Mouse (Mus musculus) intestine, embryonic 16.5 days (tissue): ENCODE data around the gene Itpkc. TPM values are rescaled to one million over a fixed set of nuclear protein-coding genes. Genes with fewer than 3 reads are reported as not detected.

ENCODE experiments used
- ATAC-seq: fragments of 200-750 bp; cut with Nextera tagmentation; 2 replicates; pipeline ENCODE4 v1.8.0; 2017; ENCODE audit warnings: moderate TSS enrichment, moderate library complexity
- H3K27ac ChIP-seq: fragments of 300-500 bp; sonication (generic); 2 replicates; pipeline ENCODE4 v1.5.1; 2014; ENCODE audit warnings: mild to moderate bottlenecking, low read length
- H3K27me3 ChIP-seq: fragments of 300-500 bp; sonication (generic); replicated peaks from 2 replicates; pipeline ENCODE4 v1.6.1; 2014; ENCODE audit warnings: low read length, control low read depth, mixed read lengths; ENCODE audit not compliant: control insufficient read depth, insufficient read depth
- H3K36me3 ChIP-seq: fragments of 300-500 bp; sonication (generic); 2 replicates; pipeline ENCODE4 v1.6.1; 2014; ENCODE audit warnings: low read length, control low read depth; ENCODE audit not compliant: control insufficient read depth, insufficient read depth
- H3K4me1 ChIP-seq: fragments of 300-500 bp; sonication (generic); 2 replicates; pipeline ENCODE4 v1.6.1; 2014; ENCODE audit warnings: low read length, control low read depth, mixed read lengths; ENCODE audit not compliant: control insufficient read depth, insufficient read depth
- H3K4me2 ChIP-seq: fragments of 300-500 bp; sonication (generic); 2 replicates; pipeline ENCODE4 v1.6.1; 2014; ENCODE audit warnings: low read depth, low read length, control low read depth
- H3K4me3 ChIP-seq: fragments of 300-500 bp; sonication (generic); 2 replicates; pipeline ENCODE4 v1.5.1; 2014; ENCODE audit warnings: mild to moderate bottlenecking, low read length
- H3K9ac ChIP-seq: fragments of 300-500 bp; sonication (generic); 2 replicates; pipeline ENCODE4 v1.6.1; 2014; ENCODE audit warnings: low read depth, low read length
- H3K9me3 ChIP-seq: fragments of 300-500 bp; sonication (generic); 2 replicates; pipeline ENCODE4 v1.6.1; 2016; ENCODE audit warnings: low read length, control low read depth; ENCODE audit not compliant: control insufficient read depth
- WGBS: fragments of 180-500 bp; shearing (Covaris S2); extraction: QIAGEN DNeasy Blood & Tissue Kit; methylation state at CpG from one replicate; pipeline ENCODE4 v1.1.7; 2014; 5-methylcytosine and 5-hydroxymethylcytosine counted together
- polyA plus RNA-seq: library from polyadenylated mRNA; unstranded; fragments of >200 nt; fragmentation: Nextera tagmentation; extraction: Ambion mirVana; gene quantifications from 2 replicates; pipeline ENCODE4 v1.2.1, GENCODE M21; 2015

The Itpkc gene
- polyA plus RNA-seq, 1 experiment from 2014 or later, result 8.3 TPM

DNA sequence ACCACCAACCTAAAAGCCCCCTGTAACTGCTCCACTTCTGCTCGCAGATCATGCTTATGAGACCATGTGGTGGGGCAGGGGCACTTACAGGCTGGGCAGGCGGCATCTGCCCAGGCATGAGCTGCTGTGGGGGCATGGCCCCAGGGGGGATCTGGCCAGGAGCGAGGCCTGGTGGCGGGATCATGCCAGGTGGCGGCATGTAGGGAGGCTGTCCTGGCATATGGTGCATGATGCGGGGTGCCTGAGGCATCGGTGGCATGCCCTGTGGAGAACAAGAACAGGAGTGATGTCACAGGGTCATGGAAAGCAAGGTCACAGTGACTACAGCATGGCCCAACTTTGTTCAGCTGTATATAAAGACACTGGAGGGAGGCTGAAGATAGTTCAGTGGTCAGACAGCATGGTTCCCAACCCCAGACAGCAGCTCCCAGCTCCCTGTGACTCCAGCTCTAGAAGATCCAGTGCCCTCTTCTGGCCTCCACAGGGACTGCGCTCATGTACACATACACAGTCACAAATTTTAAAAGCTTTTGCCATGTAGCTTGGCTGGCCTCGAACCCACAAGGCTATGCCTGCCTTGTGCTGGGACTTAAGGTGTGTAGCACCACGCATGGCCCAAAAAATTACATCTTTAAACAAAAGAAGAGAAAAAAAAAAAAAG lies 39.1 kb downstream of the Itpkc start:
- Histone ChIP-seq H3K27ac (no peak overlapping the region), H3K36me3 (peaks cover 77% of the 10 kb centered on the region), H3K4me3 (no peak overlapping the region), H3K4me2 (no peak overlapping the region), H3K27me3 (no peaks in the 10 kb centered on the region), H3K9me3 (no peaks in the 10 kb centered on the region), H3K4me1 (peaks cover 9% of the 10 kb centered on the region), H3K9ac (no peak overlapping the region)
- no peak for ATAC-seq
- 98% methylated on average over 10 of the region's 10 CpGs for WGBS

DNA sequence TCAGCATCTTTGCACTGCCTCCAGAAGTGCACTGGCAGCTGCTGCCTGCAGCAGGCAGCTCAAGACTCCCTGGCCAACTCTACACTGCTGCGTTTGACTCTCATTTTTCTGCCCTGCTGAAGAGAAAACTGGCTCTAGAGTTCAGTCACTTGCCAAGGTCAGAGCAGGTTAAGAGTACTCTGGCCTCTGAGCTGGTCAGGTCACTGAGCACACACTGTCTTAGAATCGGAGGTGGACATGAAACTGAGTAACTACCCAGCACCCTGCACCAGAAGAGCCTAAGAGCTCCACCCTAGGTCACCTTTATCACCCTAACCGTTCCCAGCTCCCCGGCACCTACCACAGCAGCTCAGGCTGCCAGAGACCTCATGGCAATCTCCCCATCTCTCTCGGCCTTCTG lies 42.5 kb downstream of the Itpkc start:
- Histone ChIP-seq H3K4me3 (no peak overlapping the region), H3K4me1 (no peaks in the 10 kb centered on the region), H3K27ac (no peak overlapping the region), H3K9me3 (no peaks in the 10 kb centered on the region), H3K9ac (no peak overlapping the region), H3K36me3 (peaks cover 58% of the 10 kb centered on the region), H3K27me3 (no peaks in the 10 kb centered on the region), H3K4me2 (no peak overlapping the region)
- no peak for ATAC-seq
- 92% methylated on average over 5 of the region's 5 CpGs for WGBS

GRCm38 (mm10) chr7:27184964-27185363 lies 43.5 kb downstream of the Itpkc start:
- no peak overlapping the region for H3K4me3 ChIP-seq
- 65% methylated on average over 3 of the region's 3 CpGs for whole genome bisulfite sequencing

DNA sequence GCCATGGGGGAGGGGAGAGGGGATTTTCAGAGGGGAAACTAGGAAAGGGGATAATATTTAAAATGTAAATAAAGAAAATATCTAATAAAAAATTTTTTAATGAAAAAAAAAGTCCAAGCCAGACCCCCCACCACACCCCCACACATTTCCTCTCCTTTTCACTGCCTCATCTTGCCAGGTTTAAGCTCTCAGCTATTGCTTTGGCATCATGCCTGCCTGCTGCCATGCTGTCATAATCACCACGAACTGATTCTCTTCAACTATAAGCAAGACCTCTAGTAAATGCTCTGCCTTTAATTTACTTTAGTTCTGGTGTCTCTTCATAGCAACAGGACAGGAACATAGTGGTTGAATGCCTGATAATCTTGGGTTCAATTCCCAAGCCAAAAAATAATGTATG lies 46.0 kb downstream of the Itpkc start:
- Histone ChIP-seq H3K4me2 (no peak overlapping the region), H3K27ac (no peak overlapping the region), H3K27me3 (no peaks in the 10 kb centered on the region), H3K9ac (no peak overlapping the region), H3K9me3 (no peaks in the 10 kb centered on the region), H3K4me1 (peaks cover 11% of the 10 kb centered on the region), H3K36me3 (peaks cover 24% of the 10 kb centered on the region), H3K4me3 (no peak overlapping the region)
- 71% methylated on average over 1 of the region's 1 CpGs for WGBS
- no peak for ATAC-seq

More at GRCm38 (mm10) chr7:27184964-27185363, 43.5 kb downstream of the Itpkc start:
- Histone ChIP-seq H3K36me3 (peaks cover 48% of the 10 kb centered on the region), H3K27me3 (no peaks in the 10 kb centered on the region), H3K4me1 (peaks cover 6% of the 10 kb centered on the region), H3K27ac (no peak overlapping the region), H3K9ac (no peak overlapping the region), H3K9me3 (no peaks in the 10 kb centered on the region), H3K4me2 (no peak overlapping the region)
- no peak for ATAC-seq

DNA sequence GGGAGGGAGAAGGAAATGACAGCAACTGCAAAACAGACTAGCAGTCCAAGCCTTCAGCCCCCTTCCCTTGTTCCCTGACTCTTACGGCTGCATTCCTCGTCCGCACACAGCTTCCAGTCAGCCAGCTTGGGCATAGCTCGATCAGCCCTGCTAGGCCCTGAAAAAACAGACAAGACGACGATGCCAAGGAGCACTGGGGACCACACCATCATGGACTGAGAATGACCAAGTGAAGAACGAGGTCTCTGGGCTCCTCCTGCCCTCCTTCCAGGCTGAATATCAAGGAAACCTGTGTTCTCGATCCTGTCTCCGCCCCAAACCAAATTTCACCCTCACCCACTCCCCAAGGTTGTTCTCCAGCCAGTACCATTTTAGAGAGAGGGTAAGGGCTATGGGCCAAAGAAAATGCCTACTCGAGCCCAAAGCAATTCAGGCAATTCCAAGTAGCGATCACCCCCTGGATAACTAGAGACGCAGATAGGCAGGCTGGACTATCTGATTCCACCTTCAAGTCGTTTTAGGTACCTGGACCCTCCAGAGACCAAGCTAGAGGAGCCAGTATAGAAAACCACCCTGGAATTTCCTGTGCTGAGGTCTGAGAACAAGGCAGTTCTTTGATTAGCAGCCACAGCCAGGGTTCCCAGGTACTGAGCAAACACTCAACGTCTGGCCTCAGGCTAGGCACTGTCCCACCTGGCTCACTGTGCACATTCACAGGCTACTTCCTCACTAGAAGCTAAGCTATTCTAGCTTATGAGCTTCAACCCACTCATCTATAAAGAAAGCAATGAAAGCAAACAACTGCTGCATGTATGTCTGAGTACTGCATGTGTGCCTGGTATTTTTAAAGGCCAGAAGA lies 47.4 kb downstream of the Itpkc start, which contains the start of the genes Gm21983 and Mia:
Gene Gm21983 (minus strand): TSS at position 250 of the 859 bp plus-strand sequence.
Gene Mia (minus strand): TSS at position 321 of the 859 bp plus-strand sequence.
- 66% methylated on average over 14 of the region's 14 CpGs for WGBS
- Histone ChIP-seq H3K9ac (no peak within 1 kb of the TSS), H3K4me2 (no peak within 1 kb of the TSS), H3K27ac (peak within 1 kb of the TSS; percentile 37; the same call in 1 of the 2 replicates), H3K4me3 (no peak within 1 kb of the TSS), H3K9me3 (no peaks in the 10 kb centered on the region), H3K4me1 (peaks cover 11% of the 10 kb centered on the region), H3K27me3 (no peaks in the 10 kb centered on the region), H3K36me3 (peaks cover 14% of the 10 kb centered on the region)
- no peak for ATAC-seq

DNA sequence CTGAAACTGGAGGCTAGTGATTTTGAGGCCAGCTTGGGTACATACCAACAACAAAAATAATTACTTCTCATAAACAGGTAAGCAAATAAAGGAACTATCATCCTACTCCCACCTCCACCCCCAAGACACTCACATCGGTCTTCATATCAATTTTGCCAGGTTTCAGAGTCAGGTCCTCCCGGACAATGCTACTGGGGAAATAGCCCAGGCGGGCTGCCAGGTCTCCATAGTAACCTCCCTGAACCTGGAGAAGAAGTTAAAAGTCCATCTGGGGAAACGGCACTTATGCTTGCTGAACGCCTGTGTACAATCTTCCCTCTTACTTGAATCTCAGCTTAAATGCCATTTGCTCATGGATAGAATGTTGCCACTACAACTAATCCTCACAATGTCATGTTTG lies 48.4 kb downstream of the Itpkc start:
- Histone ChIP-seq H3K27me3 (no peaks in the 10 kb centered on the region), H3K4me2 (no peak overlapping the region), H3K4me3 (no peak overlapping the region), H3K27ac (peak overlapping the region; percentile 37; the same call in 1 of the 2 replicates), H3K9me3 (no peaks in the 10 kb centered on the region), H3K9ac (no peak overlapping the region), H3K36me3 (peaks cover 4% of the 10 kb centered on the region), H3K4me1 (peaks cover 11% of the 10 kb centered on the region)
- ATAC-seq, result no peak
- WGBS, result 32% methylated on average over 5 of the region's 5 CpGs

GRCm38 (mm10) chr7:27179217-27179918 lies 49.1 kb downstream of the Itpkc start:
- Histone ChIP-seq H3K4me1 (peaks cover 11% of the 10 kb centered on the region), H3K36me3 (no peaks in the 10 kb centered on the region), H3K9me3 (no peaks in the 10 kb centered on the region), H3K27ac (peak overlapping the region; percentile 73), H3K27me3 (no peaks in the 10 kb centered on the region), H3K4me3 (peak overlapping the region; percentile 88), H3K9ac (peak overlapping the region; percentile 58), H3K4me2 (peak overlapping the region; percentile 61)
- no peak for ATAC-seq
- WGBS, result 47% methylated on average over 16 of the region's 16 CpGs

DNA sequence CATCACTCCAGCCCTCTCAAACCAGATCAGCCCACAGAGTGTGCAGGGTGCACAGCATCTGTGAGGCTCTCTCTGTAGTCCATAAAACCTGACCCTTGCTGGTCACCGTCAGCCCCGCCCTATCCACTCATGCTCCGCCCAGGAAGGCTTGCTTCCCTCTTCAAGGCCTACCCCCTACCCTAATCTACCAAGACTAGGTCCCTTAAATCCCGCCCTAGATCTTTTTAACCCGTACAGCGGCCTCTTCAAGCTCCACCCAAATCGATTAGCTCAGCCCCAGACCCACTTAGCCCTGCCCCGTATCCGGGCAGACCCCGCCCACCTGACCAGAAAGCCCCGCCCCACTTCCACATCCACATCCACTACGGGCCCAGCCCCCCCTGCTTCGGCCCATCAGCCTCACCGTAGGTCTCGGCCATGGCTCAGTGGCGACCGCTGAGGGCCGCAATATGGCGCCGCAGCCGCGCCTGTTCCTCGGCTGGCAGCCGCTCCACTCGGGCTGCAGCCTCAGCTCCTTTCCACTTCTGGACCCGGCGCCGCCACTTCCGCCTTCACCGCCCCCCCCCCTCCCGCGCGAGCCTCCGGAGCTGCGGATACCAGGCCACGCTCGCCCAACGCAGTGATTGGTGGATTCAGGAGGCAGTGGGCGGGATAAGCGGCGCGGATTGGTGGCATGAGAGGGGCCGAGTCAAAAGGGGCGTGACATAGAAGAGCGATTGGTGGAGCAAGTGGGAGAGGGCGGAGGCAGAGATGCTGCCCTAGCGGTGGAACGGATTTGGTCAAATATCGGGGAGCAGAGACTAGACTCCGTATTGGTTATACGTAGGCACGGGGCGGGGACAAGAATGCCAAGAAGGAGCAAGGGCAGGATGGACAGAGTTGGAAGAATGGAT lies 49.9 kb downstream of the Itpkc start, which contains the start of gene Rab4b:
Gene Rab4b (minus strand): TSS at position 573 of the 893 bp plus-strand sequence.
- Histone ChIP-seq H3K4me2 (peak within 1 kb of the TSS; percentile 61), H3K36me3 (no peaks in the 10 kb centered on the region), H3K27me3 (no peaks in the 10 kb centered on the region), H3K9ac (peak within 1 kb of the TSS; percentile 73), H3K4me3 (peak within 1 kb of the TSS; percentile 88), H3K27ac (peak within 1 kb of the TSS; percentile 97), H3K9me3 (no peaks in the 10 kb centered on the region), H3K4me1 (peaks cover 11% of the 10 kb centered on the region)
- WGBS, result under 1% methylated on average over 53 of the region's 53 CpGs
- ATAC-seq, result peak; percentile 98
